Mouse (Mus musculus) T-helper 2 cell (primary cell): ENCODE measurements around the gene Kcng3.

Source experiments
- in situ Hi-C: fragments of 300-600 bp; cut with MboI, MseI; formaldehyde crosslinking; loops from one replicate; pipeline ENCODE4 v1.15.1; 2025; ENCODE audit warnings: high pct_unique_total_duplicates

Kcng3 gene

DNA sequence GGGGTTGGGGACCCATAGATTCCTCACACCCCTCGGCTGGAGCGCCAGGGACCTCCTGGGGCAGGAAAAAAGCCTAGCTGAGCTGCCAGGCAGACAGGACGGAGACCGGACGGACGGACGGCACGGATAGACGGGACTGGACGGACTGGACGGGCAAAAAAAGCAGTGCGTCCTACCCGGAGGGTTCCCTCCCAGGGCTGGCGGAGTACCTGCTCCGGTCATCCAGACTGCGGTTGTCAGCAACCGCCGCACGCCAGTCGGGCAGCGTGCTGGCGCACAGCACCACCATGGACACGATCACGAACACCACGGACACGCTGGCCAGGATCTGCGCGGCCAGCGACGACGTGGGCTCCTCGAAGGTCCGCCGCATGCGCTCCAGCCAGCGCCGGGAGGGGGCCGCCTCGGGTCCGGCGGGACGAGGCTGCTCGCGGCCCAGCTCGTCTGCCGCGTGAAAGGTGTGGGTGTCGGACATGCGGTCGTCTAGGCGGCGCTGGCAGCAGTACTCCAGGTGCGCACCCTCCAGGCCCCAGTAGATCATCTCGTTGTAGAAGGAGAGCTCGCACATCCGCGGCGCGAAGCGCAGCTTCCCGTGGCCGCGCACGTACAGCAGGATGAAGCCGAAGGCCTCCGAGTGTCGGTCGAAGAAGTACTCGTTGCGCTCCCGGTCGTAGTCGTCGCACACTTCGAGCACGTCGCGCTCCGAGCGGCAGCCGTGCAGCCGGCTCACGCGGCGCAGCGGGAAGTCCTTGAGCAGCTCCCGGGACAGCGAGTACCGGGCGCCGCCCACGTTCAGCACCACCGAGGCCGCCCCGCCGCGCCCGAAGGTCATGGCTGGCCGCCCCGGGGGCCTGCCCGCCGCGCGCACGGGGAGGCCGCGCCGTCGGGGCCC, 662 bp downstream of the Kcng3 start:
- in situ Hi-C loops = no loop called here

DNA sequence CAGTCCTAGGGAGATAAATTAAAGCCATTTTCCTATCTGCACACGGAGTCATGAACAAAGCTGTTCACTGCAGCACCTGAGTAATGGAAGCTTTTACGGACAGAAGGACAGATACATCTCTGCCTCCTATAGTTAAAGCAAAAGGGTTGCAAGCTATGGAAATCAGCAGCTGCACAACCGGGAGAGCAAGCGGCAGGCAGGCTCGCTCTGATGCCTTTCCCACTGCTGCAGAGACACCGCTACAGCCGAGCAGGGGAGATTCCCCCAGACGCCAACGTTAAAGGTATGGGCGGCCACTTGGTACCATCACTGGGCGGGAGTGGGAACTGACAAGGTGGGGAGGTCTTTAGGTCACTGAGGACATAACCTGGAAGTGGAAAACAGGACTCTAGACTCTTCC, 17.8 kb downstream of the Kcng3 start:
- in situ Hi-C loops = no loop called here

DNA sequence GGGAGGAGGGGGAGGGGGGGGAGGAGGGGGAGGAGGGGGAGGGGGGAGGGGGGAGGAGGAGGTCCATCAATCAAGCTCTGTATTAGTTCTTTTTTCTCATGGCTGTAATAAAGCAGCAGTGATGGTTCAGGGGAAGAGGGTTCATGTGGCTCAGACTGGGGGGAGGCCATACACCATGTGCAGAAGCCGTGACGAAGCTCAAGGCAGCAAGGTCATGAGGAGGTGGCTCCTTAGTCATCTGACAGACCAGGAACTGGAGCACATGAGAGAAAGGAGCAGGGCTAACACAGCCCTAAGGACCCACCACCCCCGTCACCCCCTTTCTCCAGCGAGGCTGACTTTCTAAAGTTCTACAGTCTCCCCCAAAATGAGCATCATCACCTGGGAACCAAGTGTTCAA, 22.2 kb downstream of the Kcng3 start:
- in situ Hi-C loops = no loop called here

DNA sequence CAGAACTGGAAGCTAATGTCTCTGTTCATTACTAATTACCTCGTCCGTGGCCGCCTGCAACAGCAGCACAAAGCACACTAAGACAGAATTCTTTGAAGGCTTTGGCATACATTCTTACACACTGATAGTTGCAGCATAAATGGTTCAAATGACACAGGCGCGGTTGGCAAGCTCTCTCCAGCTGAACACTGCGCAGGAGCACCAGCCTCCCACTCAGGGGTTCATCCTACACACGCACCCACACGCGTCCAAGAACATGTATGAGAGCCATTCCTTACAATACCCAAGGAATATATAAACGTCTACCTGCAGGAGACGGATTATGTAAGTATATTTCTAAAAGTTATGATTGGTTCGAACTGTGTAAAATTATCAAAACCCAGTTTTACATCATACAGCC, 30.7 kb downstream of the Kcng3 start:
- in situ Hi-C loops = no loop called here

DNA sequence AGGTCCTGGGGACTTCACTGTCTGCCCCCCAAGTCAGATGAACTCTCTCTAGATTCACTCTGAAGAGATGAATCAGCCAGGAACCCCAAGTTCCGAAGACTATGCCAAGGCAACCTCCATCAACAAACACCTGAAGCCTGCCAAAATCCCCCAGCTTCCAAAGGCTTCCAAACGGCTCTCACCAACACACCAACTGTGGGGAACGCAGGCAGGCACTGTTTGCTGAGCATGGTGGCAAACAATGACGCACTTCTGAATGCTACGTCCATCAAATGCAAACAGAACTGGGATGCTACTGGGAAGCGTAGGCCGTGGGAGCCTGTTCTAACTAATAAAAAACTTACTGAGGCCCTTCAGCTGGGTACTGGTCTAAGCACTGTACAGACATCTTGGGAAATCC, 35.7 kb downstream of the Kcng3 start:
- in situ Hi-C loops = no loop called here

DNA sequence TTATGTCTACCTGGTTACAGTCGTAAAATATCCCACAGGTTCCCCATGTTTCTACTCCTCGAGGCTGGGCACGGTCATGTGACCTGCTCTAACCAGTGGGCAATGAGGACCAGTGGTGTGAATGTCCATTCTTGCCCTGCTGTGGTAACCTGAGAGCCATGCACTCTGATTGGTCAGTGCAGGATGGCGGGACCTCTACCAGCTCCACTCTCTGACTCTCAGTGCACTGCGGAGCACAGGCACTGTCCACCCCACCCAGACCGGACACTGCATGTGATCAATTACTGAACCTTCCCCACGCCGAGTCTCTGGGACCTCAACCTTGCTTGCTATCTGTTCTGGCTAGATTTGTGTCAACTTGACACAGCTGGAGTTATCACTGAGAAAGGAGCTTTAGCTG, 37.2 kb downstream of the Kcng3 start:
- in situ Hi-C loops = no loop called here

DNA sequence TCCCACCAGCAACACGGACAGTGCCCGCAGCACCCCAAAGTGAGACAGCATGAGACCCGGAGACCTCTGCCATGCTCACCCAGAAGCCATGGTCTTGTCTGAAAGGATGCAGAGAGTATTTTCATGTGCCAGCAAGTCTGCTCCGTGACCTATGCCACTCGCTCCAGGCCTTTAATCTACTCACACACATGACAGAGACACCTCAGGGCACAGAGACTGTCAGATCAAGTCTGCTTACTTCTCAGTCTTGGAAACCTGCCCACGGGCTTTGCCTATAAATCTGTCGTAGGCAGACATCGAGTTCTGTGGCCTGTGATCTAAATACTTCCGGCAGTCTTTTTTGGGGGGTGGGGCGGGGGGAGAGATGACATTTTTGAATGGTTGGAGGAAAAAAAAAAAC, 38.3 kb downstream of the Kcng3 start:
- in situ Hi-C loops = no loop called here

DNA sequence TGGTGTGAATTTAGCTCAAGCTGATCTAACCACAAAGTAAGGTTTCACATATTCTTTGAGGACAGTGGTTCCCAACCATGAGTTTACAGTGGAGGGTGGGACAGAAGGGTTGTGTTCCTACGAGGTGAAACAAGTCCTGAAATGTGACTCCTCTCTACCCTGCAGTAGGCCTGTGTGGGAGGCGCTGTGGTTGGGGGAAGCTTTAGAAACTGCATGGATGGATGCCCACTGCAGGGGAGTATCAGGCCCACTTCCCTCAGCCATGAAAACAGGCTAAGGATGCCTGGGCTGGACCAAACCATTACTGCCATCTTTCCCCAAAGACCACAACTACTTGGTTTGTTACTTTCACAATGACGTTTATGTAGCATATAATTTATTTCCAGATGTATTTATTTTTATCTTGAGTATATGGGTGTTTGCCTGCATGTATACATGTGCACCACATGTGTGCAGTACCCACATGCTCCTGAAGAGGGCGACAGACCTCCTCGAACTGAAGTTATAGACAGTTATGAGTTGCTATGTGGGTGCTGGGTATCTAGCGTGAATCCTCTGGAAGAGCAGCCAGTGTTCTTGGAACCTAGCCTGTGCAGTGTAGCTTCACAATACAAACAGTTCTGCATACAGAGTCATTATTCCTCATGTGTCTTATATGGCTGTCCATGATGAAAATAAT, 42.9 kb downstream of the Kcng3 start:
- in situ Hi-C loops = no loop called here

DNA sequence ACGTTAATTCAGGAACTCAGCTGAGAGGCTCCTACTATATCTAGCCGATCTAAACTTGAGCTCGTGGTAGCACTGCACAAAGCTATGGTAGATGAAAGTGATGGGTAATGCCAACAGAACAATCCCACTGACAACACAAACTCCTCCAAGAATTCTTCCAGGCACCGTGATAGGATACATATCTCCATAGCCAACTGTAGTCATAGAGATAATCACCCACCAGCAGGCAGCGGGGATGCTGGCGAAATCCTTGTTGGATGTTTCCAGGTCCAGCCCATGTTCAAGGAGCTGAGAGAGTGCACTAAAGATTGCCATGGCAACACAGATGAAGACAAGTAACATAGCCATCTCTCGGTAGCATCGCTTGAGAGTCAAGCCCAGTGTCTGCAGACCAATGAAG, 44.0 kb downstream of the Kcng3 start:
- in situ Hi-C loops = no loop called here

DNA sequence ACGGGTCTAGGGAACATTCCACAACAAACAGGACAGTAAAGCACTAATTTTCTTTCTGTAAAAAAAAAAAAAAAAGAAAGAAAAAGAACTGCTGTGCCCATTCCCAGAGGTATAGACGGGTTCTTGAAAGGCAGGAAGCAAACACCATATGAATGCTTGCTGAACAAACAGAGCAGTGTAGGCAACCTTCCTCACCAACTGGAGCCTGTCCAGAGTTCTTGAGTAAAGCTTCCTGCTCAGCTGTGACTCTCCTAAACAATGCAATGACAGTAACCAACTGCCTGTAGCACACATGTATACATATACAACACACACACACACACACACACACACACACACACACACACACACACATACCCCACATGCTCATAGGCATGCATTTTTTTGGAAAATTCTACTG, 49.1 kb downstream of the Kcng3 start:
- in situ Hi-C loops = no loop called here

DNA sequence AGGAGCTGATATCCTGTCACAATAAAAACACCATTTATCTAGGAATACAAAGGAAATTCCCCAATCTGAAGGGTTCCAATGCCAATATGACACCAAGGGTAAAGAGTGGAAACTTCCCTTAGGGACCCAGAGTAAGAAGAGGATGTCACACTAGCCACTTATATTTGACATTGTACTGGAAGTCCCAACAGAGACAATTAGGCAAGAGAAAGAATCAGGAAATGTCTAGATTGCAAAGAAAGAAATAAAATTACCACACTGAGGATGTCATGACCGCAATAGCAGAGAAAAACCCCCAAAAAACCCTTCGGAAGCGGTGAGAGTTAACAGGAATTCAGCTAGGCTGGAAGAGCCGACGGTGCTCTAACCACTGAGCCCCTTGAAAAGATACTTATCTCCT, 51.0 kb downstream of the Kcng3 start:
- in situ Hi-C loops = no loop called here

DNA sequence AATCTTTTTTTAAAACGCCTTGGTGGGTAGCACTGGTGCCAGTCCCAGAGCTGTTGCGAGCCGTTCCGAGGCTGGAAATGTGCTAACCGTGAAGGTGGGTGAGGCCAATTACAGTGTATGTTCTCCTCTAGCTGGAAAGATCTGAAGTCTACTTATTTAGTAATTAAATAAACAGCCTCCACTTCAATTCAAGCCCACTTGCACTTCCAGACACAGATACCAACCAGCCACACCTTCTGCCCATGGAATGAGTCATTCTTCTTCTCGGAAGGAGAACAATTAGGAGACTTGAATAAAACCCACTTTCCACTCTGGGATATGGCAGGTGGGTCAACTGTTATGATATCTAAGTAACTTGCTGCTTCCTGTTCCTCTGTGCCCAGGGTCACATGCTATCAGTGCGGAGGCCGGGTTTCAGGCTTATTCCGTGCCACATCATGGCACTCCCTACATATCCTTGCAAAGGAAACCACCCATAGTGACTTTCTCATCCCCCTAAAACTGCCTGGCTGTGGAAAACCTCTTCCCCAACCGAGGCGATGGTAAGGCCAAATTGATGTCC, 54.8 kb downstream of the Kcng3 start:
- in situ Hi-C loops = no loop called here

DNA sequence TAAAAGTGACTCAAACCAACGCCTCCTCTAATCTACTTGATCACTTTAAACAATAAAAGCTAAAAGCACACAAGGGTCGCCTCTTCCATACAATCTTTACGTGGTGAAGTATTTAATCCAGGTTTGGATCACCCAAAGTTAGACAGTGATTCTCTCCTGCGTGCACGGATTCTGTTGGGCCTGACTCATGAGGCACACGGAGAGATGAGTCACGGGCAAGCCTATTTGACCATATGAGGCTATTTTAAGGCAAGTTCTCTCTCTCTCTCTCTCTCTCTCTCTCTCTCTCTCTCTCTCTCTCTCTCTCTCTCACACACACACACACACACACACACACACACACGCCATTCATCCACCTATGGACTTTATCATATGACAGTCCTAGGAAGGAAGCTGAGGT, 57.1 kb downstream of the Kcng3 start:
- in situ Hi-C loops = no loop called here

DNA sequence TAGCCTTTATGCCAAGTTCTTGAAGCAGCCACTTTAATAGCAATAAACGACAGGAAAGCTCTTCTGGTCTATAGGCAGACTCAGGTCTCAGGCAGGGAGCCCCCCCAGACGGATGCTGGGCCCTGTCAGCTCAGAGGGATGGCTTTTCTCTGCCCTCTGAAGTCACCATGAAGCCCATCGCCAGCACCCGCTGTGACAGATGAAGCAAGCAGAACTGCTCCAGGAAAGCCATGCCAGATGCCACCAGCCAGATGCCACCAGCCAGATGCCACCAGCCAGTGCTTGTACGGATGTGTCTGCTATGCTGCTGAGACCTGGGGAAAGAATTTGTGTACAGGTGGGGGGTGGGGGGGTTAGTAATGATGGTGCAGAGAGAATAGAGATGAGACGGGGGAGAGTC, 58.6 kb downstream of the Kcng3 start:
- in situ Hi-C loops = no loop called here

DNA sequence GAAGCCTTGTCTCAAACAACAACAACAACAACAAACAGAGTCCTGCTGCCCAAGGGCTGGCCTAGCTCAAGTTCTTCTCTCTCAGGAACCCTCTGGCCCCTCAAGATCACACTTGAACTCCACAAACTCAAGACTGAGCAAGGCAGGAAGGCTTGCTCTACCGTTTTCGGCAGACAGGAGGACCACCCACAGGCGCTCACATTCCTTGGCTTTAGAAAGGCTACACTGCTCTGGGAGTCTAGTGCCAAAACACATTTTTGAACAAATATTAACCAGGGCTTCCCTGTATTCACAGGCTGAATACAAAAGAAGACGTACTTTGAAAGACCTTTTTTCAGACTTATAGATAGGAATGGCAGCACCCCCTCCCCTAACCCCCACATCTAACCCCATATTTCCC, 59.3 kb downstream of the Kcng3 start:
- in situ Hi-C loops = no loop called here

DNA sequence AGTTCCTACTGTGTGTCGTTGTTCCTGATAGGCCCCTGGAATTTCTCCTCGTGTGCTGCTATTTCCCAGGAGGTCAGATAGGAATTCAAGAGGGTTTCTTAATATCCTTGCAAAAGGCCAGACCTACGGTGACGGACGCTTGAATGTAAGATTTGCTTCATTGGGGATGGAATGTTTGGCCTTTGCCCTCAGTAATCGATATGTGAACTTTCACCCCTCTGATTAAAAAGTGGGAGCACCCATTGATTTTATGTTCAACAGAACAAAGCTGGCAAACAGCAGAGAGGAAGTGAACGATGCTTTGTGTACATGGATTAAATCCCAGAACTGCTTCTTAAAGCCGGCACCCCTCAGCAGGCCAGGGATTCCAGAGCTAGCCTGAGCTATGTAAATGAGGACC, 64.3 kb downstream of the Kcng3 start:
- in situ Hi-C loops = no loop called here

DNA sequence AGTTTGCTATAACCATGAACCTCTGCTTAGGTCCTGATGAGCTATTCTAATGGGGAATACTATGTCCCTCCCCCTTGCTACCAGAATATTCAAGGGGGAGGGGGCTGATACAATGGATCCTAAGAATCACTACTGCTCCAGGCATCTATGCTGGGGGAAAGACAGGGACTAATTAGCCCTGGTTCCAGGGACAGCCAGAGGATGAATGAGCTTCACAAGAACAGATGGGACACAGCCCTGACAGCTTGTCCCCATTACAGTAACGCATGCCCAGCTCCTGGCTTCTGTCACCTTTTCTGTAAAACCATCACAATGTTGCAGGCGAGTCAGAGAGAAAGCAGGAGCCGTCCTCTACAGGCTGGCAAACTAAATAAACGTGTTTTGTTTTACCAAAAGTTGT, 66.2 kb downstream of the Kcng3 start:
- in situ Hi-C loops = no loop called here

DNA sequence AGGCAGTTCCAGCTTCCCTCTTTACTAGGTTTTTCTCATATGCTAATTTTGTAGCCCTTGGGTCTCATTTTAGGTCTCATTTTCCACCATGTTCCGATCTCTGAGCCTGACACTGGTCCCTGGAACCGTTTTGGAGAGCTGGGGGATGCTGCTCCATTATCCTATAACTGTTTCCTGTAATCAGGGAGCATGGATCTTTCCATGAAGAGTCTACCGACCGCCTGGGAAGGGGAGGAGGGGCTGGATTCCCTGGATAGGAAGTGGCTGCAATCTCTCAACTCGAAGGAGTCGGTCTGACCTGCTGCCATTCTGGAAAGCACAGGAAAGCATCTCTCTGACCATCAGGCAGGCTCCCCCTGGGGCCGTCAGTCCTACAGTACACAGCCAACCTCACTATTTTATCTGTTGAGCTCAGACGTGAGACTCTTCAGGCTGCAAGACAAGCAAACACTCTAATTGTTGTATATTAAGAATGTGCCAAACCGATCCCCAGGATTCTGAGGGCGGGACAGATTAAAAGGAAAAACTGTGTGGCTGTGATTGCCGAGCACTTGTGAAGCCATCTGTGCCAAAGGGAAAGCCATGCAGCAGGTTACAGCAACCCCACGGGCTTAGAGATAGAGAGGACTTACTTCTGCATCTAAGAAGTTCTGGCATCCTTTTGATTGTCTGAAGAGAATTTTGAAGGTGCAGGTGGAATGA, 67.4 kb downstream of the Kcng3 start:
- in situ Hi-C loops = no loop called here

DNA sequence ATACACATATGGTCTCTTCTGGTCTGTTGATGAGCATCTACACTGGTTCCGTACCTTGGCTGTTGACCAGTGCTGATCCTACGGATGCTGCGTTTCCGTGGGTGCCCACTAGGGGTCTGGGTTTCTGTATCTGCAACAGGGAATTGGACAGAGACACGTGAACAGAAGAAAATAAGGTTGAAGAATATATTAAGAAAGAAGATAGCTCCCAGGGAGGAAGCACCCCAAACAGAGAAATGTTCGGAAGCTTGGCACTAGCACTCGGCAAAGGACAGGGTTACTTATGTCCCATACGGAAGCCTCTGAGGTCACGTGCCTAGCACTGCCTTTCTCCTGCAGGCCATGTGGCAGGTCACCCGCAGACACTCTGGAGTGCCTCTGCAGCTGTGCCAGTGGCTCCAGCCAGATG, 68.0 kb downstream of the Kcng3 start:
- in situ Hi-C loops = no loop called here

DNA sequence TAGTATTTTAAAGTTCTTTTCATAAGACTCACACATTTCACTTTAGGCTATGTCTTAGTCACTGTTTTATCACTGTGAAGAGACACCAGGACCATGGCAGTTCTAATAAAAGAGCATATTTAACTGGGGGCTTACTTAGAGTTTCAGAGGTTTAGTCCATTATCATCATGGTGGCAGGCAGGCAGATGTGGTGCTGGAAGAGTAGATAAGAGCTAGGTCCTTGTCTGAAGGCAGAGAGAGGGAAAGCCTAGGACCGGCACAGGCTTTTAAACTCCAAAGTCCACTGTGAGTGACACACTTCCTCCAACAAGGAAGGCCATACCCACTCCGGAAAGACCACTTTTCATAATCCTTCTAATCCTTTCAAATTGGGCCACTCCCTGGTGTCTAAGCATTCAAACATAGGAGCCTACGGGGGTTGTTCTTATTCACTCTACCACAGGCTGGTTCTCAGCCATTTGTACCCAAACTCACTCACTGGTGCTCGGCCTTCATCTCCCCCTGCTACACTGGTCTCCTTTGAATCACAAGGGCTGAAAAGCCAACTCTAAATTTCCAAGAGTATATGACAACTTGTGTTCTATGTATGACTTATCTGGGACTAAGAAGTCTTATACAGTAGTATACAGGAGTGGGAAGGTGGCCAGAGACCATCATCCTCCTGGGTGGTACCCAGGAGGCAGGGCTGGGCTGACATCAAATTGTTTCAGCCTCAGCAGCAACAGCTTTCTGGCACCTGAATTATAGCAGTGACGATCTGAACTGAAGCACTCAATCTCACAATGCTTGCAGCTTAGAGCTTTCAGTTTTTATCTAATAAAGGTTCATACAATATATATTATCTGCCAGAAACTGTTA, 69.3 kb downstream of the Kcng3 start:
- in situ Hi-C loops = no loop called here

DNA sequence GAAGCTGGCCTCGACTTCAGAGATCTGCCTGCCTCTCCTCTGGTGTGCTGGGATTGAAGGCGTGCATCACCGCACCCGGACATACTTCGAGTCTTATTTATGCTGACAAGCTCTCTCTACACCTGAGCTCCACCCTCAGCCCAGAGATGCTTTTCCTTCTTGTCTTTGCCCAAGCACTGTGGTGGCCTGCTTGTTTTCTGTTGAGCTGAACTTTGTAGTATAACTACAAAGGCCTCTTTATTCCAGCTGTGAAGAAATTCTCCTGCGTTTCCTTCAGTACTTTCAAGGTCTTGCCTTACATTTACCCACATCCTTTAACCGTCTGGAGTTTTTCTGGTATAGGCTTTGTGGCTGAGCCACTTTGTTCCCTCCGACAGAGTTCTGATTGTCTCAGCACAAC, 72.6 kb downstream of the Kcng3 start:
- in situ Hi-C loops = no loop called here
